Mouse (Mus musculus): ENCODE measurements around the gene Crlf2.
A peak's percentile ranks its signal among the peaks of the same experiment; 100 is the strongest.

The Crlf2 gene

DNA sequence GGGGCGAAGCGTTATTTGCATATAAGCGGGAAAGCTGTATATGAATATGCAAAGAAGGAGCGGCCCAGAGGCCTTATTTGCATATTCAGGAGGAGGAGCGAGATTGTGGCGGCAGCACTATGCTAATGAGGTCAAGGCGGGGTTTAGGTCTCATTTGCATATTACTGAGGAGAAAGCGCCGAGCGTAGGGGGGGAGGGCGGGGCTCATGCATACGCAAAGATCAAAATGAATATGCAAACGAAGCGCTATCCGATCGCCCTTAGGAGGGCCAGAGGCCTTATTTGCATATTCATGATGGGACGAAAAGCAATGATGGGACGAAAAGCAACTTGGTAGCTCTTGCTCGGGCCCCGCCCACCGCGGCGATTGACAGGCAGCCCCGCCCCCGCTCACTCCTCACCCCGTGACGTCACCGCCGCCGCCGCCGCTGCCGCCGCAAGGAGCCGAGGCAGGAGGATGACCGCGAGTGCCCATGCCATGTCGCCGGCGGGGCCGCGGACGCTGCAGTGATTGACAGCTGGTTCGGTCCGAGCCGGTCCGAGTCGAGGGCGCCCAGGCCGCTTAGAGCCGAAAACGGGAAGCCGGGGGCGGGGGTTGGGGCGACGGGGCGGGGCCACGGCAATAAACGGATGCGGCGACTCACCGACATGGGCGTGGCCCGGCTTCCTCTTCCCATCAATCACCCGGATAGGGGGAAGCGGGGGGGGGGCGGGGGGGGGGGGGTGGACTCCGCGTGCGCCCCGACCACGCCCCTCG is at the start of gene Crlf2:
Gene Crlf2, minus strand, starts transcription at position 590 of the 757 bp plus-strand sequence.
- DNase-seq, result peak; percentile 98

- DNase-seq, result peak; percentile 47
Observed at GRCm38 (mm10) chr5:109602585-109602984, 43.8 kb upstream of the Crlf2 start.

DNA sequence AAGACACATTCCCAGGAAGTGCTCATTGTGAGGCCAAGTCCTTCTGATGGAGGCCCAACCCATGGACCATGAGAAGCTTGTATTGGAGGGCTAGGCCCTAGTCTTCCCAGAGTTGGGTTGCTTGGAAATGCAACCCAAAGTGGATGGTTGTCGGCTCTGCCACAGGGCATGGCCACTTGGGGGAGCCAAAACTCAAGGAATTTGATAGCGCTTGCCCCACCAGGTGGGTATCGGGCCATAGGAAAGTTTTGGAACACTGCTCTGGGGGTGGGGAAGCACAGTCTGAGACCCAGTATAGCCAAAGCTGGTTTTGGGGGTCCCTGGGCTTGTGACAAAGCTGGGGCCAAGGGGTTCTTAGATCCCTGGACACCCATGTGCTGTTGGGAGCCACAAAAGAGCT is 42.3 kb upstream of the Crlf2 start:
- peak; percentile 52 for DNase-seq

DNA sequence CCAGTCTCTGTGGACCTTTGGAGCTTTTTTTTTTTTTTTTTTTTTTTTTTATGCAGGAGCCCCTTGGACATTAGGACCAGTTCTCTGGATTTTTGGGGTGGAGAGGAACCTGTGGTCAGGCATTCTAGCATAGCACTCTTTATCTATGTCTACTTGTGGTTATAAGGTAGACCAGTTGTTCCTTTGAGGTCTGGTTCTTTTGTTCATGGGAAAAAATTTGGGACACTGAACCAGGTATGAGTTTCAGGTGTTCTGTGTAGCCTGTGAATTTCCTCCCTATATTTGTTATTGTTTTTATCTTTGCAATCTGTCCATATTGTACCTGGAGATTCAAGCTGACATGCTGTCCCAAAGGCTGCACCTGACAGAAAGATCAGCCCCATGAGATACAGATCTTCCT is 40.1 kb upstream of the Crlf2 start:
- no peak for DNase-seq

DNA sequence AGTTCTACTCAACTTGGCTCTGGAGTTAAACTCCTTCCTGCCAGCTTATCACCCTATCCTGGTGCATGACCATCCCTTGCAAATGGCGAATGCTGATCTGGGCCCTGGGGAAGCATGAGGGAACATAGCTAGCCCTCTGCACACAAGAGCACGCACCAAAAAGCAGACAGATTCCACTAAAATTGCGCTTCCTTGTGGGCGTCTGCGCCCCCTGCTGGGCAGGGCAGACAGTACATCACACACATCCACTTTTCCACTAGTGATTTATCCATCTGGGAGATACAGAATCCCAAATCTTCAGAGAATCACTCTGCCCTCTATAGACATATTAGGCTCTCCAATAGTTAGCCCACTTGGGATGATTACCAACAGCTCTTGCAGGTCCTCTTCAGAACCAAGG is 37.9 kb upstream of the Crlf2 start:
- DNase-seq, result peak; percentile 21

GRCm38 (mm10) chr5:109562829-109563228 is 4.0 kb upstream of the Crlf2 start:
- DNase-seq, result no peak

- no peak for DNase-seq
Observed at GRCm38 (mm10) chr5:109559191-109559590, 398 bp upstream of the Crlf2 start.

GRCm38 (mm10) chr5:109558123-109558403 is 730 bp downstream of the Crlf2 start:
- DNase-seq, result no peak

DNA sequence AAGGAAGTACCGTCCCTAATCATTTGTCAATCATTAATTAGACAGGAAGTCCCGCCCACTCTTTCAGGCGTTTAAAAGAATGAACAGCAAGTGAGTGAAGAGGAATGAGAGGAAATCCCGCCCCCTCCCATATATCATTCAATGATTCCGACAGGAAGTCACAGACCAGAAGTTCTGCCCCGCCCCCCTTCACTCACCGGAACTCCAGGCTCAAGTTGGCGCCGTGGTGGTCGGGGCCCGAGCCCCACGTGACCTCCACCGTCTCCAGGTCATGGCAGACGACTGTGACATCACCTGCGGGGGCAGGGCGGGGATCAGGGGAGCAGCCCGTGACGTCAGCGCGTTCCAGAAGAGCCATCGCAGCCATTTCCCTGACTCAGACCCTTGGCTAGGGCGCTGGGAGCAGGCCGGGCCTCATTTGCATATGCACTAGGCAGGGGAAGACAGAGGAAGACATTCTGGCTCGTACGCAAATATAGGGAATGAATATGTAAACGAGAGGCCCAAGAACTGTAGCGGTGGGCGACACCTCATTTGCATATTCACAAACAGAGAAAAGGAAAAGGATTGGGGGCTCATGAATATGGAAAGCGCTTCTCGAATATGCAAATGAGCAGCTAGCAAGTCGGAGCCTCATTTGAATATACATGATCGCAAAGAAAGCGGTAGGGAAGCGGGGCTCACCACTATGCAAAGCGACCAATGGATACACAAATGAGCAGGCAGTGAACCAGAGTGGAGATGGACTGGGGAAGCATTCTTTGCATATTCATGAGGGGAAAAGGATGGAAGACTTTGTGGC is 1.3 kb downstream of the Crlf2 start:
- peak; percentile 99 for DNase-seq

- peak; percentile 95 for DNase-seq
Observed at GRCm38 (mm10) chr5:109556591-109557320, 2.0 kb downstream of the Crlf2 start.

- DNase-seq, result peak; percentile 55
Observed at GRCm38 (mm10) chr5:109555676-109556571, 2.9 kb downstream of the Crlf2 start.

DNA sequence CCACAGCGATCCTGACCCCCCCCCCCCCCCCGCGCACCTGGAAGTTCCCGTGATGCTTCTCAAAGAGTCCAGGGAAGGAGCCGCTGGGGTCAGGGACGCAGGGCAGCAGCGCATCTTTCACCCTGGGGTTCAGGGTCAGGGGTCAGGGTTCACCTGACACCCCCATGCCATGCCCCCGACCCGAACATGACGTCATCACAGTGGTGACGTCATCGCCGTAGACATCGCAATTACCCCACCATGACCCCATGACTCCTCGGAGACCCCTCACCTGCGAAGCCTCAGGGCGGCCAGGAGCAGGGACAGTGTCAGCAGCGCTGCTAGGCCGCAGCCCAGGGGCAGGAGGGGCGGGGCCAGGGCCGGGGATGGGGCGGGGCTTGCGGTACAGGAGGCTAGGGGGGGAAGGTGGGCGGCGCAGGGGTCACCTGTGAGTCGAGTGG is 3.5 kb downstream of the Crlf2 start:
- DNase-seq, result no peak

GRCm38 (mm10) chr5:109554091-109555050 is 4.4 kb downstream of the Crlf2 start:
- peak; percentile 36 for DNase-seq

GRCm38 (mm10) chr5:109553160-109553930 is 5.4 kb downstream of the Crlf2 start:
- DNase-seq, result peak; percentile 35

- peak; percentile 13 for DNase-seq
Observed at GRCm38 (mm10) chr5:109552541-109552940, 6.3 kb downstream of the Crlf2 start.

- no peak for DNase-seq
Observed at GRCm38 (mm10) chr5:109552116-109552515, 6.7 kb downstream of the Crlf2 start.

DNA sequence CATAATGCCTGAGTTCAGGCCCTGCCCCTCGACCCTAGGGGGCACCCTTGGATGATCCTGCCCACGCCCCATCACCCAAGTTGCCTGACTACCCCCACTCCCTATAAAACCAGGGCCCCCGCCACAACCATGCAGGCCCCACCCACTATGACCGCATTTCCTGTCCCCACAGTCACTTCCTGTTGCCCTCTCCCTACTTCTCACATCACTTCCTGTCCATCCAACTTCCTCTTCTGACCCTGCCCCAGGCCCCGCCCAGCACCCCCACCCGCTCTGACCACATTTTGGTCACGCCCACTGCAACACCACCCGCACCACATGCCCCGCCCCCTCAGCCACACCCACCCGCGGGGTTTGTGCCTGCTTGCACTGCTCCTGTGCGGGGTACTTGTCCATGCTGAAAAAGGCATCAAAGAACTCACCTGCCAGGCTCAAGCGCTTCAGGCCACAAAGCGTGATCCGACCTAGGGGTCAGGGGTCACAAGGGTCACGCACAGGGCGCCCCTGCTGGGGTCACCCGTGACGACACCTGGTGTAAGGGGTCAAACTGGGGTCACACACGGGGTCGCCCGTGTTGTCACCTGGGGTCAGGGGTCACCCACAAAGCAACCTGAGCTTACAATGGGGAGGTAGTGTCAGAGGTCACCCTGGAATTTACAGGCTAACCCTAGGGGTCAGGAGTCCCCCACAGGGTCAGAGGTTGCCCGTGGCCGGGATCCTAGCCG is 7.6 kb downstream of the Crlf2 start:
- peak; percentile 23 for DNase-seq

DNA sequence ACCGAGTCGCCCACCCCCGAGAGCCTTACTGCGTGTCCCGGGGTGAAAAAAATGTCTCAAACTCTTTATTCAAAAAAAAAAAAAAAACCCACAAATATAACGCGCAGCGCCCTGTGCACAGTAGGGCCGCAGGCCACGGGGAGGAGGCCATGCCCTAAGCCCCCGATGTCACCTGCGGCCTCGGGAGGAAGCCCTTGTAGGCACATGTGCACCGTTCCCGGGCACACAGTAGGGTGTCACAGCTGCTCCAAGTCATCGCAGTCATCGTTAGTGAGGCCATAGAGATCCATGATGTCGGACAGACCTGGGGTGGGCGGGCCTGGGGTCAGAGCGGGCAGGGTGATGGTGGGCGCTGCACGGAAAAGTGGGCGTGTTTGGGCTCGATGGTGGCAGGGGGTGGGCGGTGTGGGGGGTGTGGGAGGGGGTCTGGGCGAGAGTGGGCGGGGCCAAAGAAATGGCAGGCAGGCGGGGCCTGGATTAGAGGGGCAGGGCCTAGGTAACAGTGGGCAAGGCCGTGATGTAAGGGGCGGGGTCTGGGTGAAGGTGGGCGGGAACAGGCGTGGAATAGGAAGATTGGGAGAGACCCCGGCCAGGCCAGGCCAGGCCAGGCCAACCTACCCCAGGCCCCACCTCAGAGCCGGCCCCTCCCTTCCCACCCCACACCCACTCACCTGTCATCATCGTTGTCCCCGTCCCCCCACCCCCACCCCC is 8.4 kb downstream of the Crlf2 start:
- DNase-seq, result no peak

DNA sequence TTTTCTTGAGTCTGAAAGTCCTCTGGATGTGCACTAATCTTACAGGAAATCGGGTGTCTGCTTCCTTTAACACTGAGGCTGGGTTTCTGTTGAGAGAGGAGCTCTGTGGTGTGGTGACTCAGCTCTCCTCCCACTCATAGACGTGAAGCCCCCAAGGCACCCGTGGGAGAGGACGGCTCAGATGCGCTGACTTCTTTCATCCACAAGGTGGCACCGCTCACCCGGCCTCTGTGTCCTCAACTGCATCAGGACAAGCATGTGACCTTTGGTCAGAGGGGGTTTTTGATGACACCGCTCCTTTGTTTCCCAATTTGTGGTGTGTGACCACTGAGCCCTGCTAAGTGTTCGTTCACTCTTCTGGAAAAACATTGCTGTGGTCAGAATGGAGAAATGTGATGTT is 10.1 kb downstream of the Crlf2 start:
- peak; percentile 22 for DNase-seq
